Mouse (Mus musculus): ENCODE measurements around the gene Gm14862.

GRCm38 (mm10) chrX:9219570-9219969, 37.1 kb downstream of the Gm14862 start:
- no peak for TF ChIP-seq EP300 (optimal IDR thresholded peaks at IDR 0.05)
- TF ChIP-seq CTCF (IDR thresholded peaks at IDR 0.05; ENCODE audit: low read depth): no peak
